Mouse (Mus musculus): Measurements from ENCODE around the gene Col4a3.

The Col4a3 gene

GRCm38 (mm10) chr1:82686866-82687265 is 100.1 kb downstream of the Col4a3 start:
- DNase-seq (ENCODE audit: low read depth): no peak

DNA sequence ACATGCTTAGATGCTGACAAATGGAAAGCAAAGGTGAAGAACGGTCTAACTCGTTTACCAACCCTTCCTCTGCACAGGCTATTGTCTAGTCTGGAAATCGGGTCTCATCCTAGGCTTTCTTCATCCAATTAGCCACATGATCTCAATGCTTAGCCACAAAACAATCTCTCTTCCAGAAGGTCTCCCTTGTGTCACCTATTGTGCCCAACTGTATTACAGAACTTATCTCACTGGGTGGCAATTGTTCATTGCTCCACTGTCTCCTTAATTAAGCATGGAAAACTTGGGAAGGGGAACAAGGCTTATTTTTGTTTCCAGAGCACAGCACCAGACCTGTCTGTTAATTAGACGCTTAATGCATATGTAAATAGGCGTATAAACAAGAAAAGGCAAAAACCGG is 101.2 kb downstream of the Col4a3 start:
- no peak for DNase-seq (ENCODE audit: low read depth)

GRCm38 (mm10) chr1:82695915-82696314 is 109.2 kb downstream of the Col4a3 start:
- no peak for DNase-seq (ENCODE audit: low read depth)

DNA sequence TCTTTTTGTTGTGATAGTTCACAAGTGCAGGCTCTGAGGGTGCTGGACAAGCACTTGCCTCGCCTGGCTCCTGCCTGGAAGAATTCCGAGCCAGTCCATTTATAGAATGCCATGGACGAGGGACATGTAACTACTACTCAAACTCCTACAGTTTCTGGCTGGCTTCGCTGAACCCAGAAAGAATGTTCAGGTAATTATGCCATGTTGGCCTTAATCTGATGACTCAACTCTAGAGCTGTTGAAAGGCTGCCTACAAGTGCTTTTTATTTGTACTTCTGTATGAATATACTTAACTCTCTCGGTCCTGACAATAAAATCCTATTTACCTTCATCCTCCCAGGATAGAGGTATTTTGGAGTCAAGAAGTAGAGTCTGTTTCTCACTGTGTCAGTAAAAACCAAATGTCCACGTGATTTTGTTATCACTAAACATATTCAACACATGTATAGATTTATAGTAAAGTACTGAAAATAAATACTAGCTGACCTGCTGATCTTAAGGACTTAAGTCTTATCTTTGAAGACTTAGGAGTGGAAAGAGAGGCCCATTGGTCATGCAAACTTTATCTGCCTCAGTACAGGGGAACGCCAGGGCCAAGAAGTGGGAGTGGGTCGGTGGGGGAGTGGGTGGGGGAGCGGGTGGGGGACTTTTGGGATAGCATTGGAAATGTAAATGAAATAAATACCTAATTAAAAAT is 131.2 kb downstream of the Col4a3 start:
- no peak for DNase-seq (ENCODE audit: low read depth)

GRCm38 (mm10) chr1:82724339-82725025 is 137.8 kb downstream of the Col4a3 start, which contains the start of gene Mff:
TSS of gene Mff (plus strand) at chr1:82724890.
- DNase-seq (ENCODE audit: low read depth): peak; percentile 96

DNA sequence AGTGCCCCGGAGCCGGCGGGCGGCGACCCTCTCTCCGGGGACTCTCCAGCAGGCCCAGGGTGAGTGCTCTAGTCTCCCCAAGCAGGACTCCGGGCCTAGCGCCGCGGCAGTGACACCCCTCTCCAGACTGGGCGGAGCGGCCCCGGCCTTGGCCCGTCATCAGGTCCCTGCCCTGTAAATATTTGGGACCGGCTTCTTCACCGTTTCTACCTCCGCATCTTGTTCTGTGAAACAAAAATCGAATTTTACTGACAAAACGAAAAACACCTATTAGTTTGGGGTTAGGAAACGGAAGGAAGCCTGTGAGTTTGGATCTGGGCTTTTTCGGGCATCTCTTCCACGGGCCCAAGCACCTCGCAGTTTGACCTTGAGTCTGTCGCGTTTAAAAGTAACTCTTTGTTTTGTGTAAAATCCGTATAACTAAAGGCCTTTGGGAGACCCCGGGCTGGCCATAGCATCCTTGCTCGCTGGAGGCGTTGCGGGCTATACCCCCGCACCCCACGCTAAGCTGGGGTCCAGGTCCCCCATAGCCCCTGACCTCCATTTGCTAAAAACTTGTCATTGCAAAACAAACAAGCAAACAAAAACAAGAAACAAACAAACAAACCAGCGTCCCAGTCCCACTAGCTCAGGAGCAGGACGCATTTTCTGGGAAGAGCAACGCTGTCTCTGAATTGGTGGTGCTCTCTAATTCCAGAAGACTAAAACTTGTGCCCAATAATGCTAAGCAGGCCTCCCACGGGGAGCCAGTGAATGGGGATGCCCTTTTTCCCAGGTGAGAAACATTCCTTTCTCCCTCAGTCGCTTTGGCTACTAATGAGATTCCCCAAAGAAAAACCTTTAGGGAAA is 138.5 kb downstream of the Col4a3 start:
- DNase-seq (ENCODE audit: low read depth): peak; percentile 9

DNA sequence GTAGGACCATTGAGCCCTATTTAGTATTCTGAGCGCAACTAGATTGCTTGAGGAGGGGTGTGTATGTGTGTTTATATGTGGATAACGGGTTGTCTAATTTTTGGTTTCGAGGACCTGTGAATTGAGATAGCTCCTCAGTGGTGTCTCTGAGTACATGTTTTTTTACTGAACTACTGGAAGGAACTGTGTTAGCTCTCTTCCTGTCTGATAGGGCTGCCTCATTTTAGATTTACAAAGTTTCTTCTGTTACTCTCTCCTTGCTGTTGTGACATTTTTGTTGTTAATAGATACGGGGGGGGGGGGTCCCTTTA is 139.1 kb downstream of the Col4a3 start:
- no peak for DNase-seq (ENCODE audit: low read depth)

DNA sequence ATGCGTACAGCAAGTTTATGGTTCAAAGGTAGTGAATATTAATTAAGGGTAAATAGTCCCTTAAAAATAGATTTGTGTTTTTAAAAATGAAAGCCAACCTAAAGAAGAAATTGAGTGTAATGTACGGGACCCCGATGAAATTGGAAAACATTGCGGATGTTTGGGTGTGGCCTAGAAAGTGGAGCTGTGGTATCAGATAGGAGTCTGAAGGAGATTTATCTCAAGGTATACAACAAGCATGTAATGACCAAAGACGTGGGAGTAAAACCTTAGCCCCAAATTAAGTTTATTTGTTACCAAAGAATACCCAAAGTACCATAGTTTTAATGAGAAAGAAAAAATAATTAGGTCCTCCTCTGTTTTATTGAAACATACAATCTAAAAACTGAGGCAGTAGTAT is 139.8 kb downstream of the Col4a3 start:
- DNase-seq (ENCODE audit: low read depth): no peak

- DNase-seq (ENCODE audit: low read depth): no peak
Observed at GRCm38 (mm10) chr1:82733357-82733756, 146.6 kb downstream of the Col4a3 start.

- DNase-seq (ENCODE audit: low read depth): no peak
Observed at GRCm38 (mm10) chr1:82738066-82738465, 151.3 kb downstream of the Col4a3 start.

GRCm38 (mm10) chr1:82741539-82741938 is 154.8 kb downstream of the Col4a3 start:
- no peak for DNase-seq (ENCODE audit: low read depth)

DNA sequence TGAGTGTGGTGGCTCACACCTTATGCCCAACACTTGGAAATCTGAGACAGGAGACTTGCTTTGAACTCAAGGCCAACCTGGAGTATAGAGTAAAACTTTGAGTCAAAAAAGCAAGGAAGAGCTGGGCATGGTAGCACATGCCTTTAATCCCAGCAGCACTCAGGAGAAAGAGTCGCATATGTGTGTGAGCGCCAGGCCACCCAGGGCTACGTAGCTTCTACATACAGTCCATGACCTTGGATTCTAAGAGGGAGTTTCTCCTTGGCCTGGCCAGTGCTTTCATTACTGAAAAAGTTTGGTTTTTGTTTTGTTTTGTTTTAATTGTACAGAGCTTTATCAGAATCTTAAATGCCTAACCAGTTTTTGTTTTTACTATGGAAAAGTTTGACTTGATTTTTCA is 157.2 kb downstream of the Col4a3 start:
- DNase-seq (ENCODE audit: low read depth): no peak

GRCm38 (mm10) chr1:82746408-82746807 is 159.7 kb downstream of the Col4a3 start:
- DNase-seq (ENCODE audit: low read depth): no peak

- no peak for DNase-seq (ENCODE audit: low read depth)
Observed at GRCm38 (mm10) chr1:82747714-82748452, 161.2 kb downstream of the Col4a3 start.

DNA sequence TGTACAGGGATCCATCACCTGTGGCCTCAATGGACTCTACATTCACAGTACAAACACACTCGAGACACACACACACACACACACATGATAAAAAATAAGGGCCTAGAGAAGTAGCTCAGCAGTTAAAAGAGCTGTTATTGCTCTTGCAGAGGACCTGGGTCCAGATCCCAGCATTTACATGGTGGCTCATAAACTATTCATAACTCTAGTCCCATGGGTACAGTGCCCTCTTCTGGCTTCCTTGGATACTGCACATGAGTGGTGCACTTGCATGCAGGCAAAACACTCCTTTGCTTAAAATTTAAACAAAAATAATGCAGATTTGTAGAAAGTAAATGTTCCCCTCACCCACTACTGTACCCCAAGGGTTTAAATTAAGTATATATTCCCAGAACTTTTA is 172.8 kb downstream of the Col4a3 start:
- DNase-seq (ENCODE audit: low read depth): peak; percentile 14

DNA sequence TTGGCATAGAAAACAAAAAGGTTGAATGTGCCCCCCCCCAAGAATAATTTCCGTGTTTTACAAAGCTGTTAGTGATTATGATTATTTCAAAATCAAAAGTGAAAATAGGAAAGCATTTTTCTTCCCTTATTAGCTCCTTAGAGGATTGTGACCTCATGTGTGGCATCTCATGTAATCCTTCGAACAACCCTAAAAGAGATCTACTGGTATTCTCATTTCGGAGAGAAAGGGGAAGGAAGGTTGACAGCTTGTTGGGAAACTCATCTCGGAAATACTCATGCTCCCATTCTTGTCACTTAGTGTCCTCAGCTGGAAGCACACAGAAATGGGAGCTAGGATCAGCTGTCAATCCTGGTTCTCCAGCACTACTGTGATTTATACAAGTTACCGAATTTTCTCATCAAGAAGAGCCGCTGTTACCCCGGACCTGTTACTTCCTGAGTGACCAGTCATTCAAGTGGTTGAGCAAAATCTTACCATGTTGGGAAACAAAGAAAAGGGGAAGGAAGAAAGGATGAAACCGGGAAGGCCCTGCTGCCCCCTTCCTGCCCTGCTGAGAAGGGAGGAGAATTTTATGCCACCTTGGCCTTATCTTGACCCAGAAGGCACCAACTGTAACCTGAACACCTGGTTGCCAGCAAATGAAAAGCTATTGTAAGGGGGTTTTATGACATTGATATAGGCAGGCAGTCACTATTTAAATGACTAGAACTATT is 174.9 kb downstream of the Col4a3 start:
- DNase-seq (ENCODE audit: low read depth): no peak

DNA sequence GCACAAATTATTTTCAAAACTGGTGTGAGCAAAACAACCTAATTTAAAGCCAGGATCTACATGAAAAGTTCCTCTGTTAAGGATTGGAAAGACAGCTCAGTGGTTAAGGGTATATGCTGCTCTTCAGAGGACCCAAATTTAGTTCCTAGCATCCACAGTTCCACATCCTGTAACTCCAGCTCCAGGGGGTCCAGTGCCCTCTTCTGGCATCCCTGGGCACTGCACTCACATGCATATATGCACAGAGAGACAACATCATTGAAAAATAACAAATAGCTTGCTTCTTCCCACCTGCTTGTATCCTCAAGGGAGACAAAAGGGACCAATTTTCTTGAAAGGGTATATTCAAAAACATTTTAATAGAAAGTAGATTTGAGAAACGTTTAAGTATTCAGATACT is 175.6 kb downstream of the Col4a3 start:
- peak; percentile 16 for DNase-seq (ENCODE audit: low read depth)

DNA sequence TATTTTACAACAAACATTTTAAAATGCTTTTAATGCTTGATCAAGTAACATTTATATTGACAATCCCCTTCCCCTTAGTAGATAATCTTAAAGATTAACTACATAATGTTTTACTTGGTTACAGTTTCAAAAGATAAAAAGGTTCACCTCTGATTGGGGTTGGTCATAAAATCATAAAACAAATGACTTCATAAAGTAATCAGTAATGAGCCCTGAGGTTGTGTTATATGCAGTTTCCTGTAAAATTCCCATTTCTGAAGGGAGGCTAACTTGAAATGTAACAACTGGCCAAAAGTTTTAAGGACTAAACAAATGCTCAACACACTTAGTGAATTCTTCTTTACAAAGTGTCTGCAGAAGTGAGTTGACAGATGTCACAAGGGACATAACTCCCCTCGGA is 179.5 kb downstream of the Col4a3 start:
- DNase-seq (ENCODE audit: low read depth): no peak

DNA sequence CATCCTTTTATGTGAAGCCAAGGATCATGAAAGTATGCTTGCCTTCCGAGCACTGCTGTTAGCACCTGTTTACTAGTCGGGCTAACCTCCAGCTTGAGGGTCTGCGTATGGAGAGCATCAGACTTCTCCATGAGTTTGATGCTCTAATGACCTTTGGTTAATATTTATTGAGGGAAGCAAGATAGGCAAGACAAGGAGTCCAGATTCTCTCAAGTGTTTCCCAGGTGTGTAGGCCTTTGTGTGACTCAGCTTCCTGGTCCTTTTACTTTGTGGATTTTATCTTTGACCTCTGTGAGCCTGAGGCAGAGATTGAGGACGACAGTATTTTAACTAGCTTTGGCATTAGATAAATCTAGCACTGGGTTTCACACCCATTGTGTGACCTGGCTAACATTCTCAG is 179.9 kb downstream of the Col4a3 start:
- DNase-seq (ENCODE audit: low read depth): no peak

GRCm38 (mm10) chr1:82768269-82768668 is 181.5 kb downstream of the Col4a3 start, which contains the start of gene Tm4sf20:
TSS of gene Tm4sf20 (minus strand) at chr1:82768461.
- no peak for DNase-seq (ENCODE audit: low read depth)

- DNase-seq (ENCODE audit: low read depth): no peak
Observed at GRCm38 (mm10) chr1:82771022-82771586, 184.4 kb downstream of the Col4a3 start, which contains the start of gene Gm47791. TSS of gene Gm47791 (minus strand) at chr1:82771243.

Measured in NIH3T3 (cell line).